Mouse (Mus musculus): Measurements from ENCODE around the gene Sephs1. TPM values are rescaled to one million over a fixed set of nuclear protein-coding genes. Genes with fewer than 3 reads are reported as not detected.

Gene Sephs1
- polyA plus RNA-seq, 1 experiment from 2014 or later: 129 TPM

DNA sequence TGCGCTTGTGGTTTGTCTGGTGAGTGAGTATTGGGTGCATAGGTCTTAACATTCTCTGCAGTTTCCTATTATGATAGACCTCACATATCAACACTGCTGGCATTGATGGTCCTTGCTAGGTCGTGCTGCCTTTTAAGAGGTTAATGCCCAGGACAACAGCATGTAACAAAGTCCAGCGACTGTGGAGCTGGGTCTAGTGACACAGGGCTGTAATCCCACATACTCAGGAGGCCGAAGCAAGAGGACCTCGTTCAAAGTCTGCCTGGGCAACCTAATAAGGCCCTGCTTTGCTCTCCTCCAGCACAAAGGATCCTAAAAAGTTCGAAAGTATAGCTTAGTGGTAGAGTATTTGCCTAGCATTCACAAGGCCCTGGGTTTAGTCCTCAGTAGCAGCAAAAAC lies 28.5 kb downstream of the Sephs1 start:
- ATAC-seq (ENCODE audit: insufficient number of reproducible peaks, insufficient read depth, low FRiP score, low TSS enrichment): no peak

DNA sequence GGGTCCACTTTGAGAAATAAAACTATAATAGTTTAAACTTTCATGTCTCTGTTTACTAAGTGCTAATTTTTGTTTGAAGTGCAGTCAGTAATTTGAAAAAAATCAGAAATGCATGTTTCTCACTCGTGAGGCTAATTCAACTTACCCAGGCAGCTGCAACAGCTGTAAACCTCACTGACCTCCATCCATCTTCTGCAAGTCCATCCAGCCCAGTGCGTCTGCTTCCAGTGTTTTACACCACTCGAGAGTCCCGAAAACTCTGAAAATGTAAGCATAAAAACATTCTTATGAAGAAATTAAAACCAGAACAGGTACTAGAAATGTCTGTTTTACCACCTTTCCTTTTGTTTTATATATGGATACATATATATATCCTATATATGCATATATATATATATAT lies 29.2 kb downstream of the Sephs1 start:
- Histone ChIP-seq H3K36me3 (peaks cover 35% of the 10 kb centered on the region), H3K9me3 (no peaks in the 10 kb centered on the region), H3K27me3 (no peaks in the 10 kb centered on the region), H3K9ac (no peak overlapping the region), H3K4me1 (no peaks in the 10 kb centered on the region), H3K4me2 (replicated peaks) (no peak overlapping the region), H3K27ac (no peak overlapping the region), H3K4me3 (no peak overlapping the region)
- WGBS: 70% methylated on average over 4 of the region's 4 CpGs
- no peak for ATAC-seq (ENCODE audit: insufficient number of reproducible peaks, insufficient read depth, low FRiP score, low TSS enrichment)

More for the DNA sequence above, 28.5 kb downstream of the Sephs1 start:
- peaks cover 41% of the 10 kb centered on the region for H3K36me3 ChIP-seq
- H3K4me2 ChIP-seq (replicated peaks): no peak overlapping the region
- H3K4me1 ChIP-seq: no peaks in the 10 kb centered on the region
- H3K9me3 ChIP-seq: no peaks in the 10 kb centered on the region
- H3K27me3 ChIP-seq: no peaks in the 10 kb centered on the region
- no peak overlapping the region for H3K4me3 ChIP-seq
- WGBS: 73% methylated on average over 6 of the region's 6 CpGs
- no peak overlapping the region for H3K27ac ChIP-seq
- no peak overlapping the region for H3K9ac ChIP-seq

DNA sequence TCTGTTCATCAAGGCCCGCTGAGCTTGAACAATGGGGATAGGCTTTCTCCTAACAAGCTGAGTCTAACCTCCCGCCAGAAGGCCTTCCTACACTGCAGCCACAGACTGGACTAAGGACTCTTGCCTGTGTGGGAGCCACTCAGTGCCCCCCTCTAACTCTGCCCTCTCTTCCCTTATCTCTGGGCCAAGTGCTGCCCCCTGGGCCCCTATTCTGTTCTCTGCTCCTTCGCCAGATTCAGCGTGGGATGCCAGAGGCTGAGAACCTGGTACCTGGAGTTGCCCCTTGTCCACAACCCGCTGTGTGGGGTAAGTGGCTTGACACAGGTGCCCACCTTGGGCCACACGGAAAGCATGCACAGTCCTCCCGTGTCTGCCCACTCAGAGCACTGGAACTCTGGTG lies 32.6 kb downstream of the Sephs1 start:
- H3K4me3 ChIP-seq: no peak overlapping the region
- H3K36me3 ChIP-seq: 0 out of 2 replicates have a peak, but pooled peaks cover 6% of the 10 kb centered on the region
- 73% methylated on average over 7 of the region's 7 CpGs for WGBS
- no peaks in the 10 kb centered on the region for H3K9me3 ChIP-seq
- ATAC-seq (ENCODE audit: insufficient number of reproducible peaks, insufficient read depth, low FRiP score, low TSS enrichment): no peak
- H3K4me1 ChIP-seq: peaks cover 9% of the 10 kb centered on the region
- no peak overlapping the region for H3K4me2 ChIP-seq (replicated peaks)
- H3K27ac ChIP-seq: no peak overlapping the region
- no peaks in the 10 kb centered on the region for H3K27me3 ChIP-seq
- no peak overlapping the region for H3K9ac ChIP-seq

DNA sequence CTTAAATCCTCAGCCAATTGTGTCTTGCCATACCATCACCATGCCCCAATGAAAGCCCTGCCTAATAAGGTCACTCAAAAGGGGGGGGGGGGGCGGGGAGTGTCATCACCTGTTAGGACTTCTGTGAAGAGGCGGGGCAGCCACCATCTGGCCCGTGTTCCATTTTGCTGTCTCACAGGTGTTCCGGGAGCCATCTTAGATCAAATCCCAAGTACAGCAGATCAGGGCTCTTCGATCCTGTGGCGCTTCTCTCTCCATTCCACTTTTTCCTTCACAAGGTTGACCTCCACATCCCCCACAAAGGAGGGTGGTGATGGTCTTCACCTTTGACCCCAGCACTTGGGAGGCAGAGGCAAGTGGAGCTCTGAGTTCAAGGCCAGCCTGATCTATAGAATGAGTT lies 34.7 kb downstream of the Sephs1 start:
- ATAC-seq (ENCODE audit: insufficient number of reproducible peaks, insufficient read depth, low FRiP score, low TSS enrichment): no peak
- Histone ChIP-seq H3K4me1 (peaks cover 12% of the 10 kb centered on the region), H3K36me3 (no peaks in the 10 kb centered on the region), H3K9me3 (no peaks in the 10 kb centered on the region), H3K9ac (no peak overlapping the region), H3K27me3 (no peaks in the 10 kb centered on the region), H3K4me3 (no peak overlapping the region), H3K4me2 (replicated peaks) (no peak overlapping the region), H3K27ac (no peak overlapping the region)
- WGBS: 78% methylated on average over 6 of the region's 6 CpGs

DNA sequence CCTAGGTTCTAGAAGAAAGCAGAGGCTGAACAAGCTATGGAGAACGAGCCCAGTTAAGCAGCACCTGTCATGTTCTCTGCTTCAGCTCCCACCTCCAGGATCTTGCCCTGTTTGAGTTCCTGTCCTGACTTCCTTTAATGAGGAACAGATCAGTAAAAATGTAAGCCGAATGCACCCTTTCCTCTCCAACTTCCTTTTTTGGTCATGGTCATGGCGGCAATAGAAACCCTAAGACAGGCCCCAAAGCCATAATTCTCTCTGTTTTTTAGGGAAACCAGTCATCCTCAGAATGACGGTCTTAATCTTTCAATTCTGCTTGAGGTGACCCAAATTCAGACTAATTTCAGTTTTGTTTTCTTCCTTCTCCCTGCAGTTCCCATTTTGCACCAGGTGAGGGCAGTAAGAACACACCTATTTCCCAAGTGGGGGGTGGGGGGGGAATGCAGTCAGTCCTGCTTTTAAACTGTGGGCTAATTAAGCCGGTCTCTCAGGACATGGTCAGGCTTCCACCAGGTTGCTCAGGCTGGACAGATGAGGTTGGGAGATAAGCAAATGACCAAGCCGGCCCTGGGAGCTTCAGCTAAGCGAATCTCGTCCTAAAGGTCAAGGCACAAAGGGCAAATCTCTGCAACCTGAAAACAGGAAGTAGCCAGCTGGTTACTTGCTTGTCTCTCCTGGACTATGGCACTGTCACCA lies 36.1 kb downstream of the Sephs1 start:
- WGBS: 10% methylated on average over 8 of the region's 8 CpGs
- H3K27ac ChIP-seq: peak overlapping the region; percentile 19; the same call in 1 of the 2 replicates
- no peak overlapping the region for H3K9ac ChIP-seq
- no peak for ATAC-seq (ENCODE audit: insufficient number of reproducible peaks, insufficient read depth, low FRiP score, low TSS enrichment)
- peak overlapping the region; percentile 22; the same call in 1 of the 2 replicates for H3K4me2 ChIP-seq (replicated peaks)
- H3K27me3 ChIP-seq: no peaks in the 10 kb centered on the region
- H3K36me3 ChIP-seq: no peaks in the 10 kb centered on the region
- H3K9me3 ChIP-seq: no peaks in the 10 kb centered on the region
- no peak overlapping the region for H3K4me3 ChIP-seq
- peaks cover 12% of the 10 kb centered on the region for H3K4me1 ChIP-seq

DNA sequence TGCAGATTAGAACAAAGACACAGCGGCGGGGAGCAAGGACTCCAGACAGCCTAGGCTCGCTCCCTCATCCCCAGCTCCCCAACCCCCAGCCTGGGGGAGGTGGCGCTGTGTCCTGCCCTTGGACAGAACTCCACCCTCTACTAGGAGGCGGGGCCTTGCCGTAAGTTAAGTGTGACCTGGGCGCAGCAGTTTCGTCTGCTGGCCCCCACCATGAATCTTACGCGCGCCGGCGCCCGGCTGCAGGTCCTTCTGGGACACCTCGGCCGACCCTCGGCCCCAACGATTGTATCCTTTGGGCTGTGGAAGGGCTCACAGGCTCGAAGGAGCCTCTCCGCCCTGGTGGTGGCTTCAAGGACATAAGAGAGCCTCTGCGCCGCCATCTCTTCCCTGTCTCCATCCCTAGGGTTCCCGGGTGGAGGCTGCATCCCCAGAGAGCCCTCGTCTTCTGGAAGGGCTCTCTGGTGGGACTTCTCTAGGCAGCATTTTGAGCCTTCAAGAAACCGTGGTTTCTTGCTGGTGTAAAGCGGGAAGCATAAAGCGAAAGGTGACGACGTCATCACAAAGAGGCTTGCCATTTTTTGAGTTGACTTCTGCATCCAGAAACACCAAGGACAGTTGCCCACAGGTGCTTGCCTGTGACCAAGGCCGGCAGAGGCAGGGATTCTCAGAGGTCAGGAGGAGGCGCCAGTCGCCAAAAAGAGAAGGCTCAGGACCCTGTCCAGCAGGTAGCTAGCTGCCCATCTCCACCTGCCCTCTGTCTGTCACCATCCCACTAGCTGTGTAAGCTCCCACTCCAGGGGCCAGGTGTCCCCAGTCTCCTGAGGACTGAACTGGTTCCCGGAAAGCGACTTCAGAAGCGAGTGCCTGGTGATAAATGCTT lies 37.7 kb downstream of the Sephs1 start, which contains the start of gene Phyh:
Gene Phyh, plus strand, starts transcription at position 160 of the 880 bp plus-strand sequence.
- peak within 1 kb of the TSS; percentile 62 for H3K4me2 ChIP-seq (replicated peaks)
- WGBS: 5% methylated on average over 35 of the region's 35 CpGs
- ATAC-seq (ENCODE audit: insufficient number of reproducible peaks, insufficient read depth, low FRiP score, low TSS enrichment): peak; percentile 96
- H3K27ac ChIP-seq: peak within 1 kb of the TSS; percentile 51
- no peaks in the 10 kb centered on the region for H3K36me3 ChIP-seq
- H3K27me3 ChIP-seq: no peaks in the 10 kb centered on the region
- peak within 1 kb of the TSS; percentile 46 for H3K4me3 ChIP-seq
- no peaks in the 10 kb centered on the region for H3K9me3 ChIP-seq
- peaks cover 12% of the 10 kb centered on the region for H3K4me1 ChIP-seq
- H3K9ac ChIP-seq: peak within 1 kb of the TSS; percentile 63

DNA sequence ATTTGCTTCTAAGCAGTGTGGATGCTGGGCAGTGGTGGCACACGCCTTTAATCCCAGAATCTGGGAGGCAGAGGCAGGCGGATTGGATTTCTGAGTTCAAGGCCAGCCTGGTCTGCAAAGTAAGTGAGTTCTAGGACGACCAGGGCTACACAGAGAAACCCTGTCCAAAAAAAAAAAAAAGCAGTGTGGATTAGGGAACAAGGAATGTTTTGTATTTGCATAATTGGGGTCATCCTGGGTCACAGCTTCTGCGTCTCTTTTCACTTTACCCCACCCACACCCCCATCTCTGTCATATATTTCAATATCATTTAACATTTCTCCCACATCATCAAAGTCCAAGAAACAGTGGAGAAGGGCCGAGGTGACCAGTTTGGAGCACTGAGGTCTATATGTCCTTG lies 39.7 kb downstream of the Sephs1 start:
- 47% methylated on average over 5 of the region's 5 CpGs for WGBS
- H3K4me1 ChIP-seq: peaks cover 12% of the 10 kb centered on the region
- H3K9ac ChIP-seq: no peak overlapping the region
- no peaks in the 10 kb centered on the region for H3K9me3 ChIP-seq
- peaks cover 4% of the 10 kb centered on the region; the same call in 1 of the 2 replicates for H3K36me3 ChIP-seq
- H3K27me3 ChIP-seq: no peaks in the 10 kb centered on the region
- H3K4me3 ChIP-seq: no peak overlapping the region
- H3K4me2 ChIP-seq (replicated peaks): no peak overlapping the region
- no peak for ATAC-seq (ENCODE audit: insufficient number of reproducible peaks, insufficient read depth, low FRiP score, low TSS enrichment)
- no peak overlapping the region for H3K27ac ChIP-seq

DNA sequence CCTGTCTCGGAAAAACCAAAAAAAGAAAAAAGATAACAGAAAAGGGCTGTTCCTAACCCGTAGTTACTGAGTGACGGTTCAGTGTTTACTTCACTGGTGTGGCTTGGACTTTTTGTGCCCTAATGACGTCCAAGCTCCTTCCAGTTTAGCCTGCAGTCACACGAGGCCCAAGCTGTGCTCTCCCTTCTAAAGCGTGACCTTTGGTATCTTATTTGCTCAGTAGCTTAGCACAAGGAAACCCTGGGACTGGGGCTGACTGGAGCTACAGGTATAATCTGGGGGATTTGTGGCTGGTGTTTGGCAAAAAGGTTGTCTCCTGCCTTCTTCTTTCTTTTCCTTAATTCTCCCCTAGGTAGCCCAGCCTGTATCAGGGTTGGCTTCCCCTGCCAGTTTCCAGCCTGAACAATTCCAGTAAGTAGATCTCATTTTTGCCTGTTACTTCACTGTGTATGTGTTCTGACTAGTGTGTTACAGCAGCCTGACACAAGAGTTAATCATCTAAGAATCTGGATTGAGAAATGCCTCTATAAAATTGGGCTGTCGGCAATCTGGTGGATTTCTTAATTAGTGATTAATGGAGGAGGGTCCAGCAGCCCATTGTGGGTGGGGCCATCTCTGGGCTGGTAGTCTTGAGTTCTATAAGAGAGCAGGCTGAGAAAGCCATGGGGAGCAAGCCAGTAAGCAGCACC lies 41.3 kb downstream of the Sephs1 start:
- peaks cover 4% of the 10 kb centered on the region; the same call in 1 of the 2 replicates for H3K4me1 ChIP-seq

DNA sequence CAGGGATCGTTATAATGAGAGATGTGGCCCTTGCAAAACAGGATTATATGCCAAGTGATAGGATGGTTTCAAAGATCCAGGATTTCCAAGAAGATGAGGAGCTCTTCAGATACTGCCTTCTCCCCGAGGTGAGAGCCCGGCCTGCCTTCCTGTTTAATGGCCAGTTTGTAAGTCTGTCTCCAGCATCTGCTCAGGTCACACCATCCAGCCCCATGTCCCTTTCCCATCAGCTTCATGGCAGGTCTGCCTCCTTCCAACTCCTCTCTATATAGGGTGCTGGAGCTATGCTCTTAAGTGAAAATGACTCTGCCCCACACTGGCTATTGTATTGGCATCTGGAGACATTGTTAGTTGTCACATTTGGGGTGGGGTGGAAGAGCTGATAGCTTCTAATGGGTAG lies 46.0 kb downstream of the Sephs1 start:
- ATAC-seq (ENCODE audit: insufficient number of reproducible peaks, insufficient read depth, low FRiP score, low TSS enrichment): no peak
- H3K27me3 ChIP-seq: no peaks in the 10 kb centered on the region
- H3K9me3 ChIP-seq: no peaks in the 10 kb centered on the region
- 83% methylated on average over 3 of the region's 3 CpGs for WGBS
- H3K4me3 ChIP-seq: no peak overlapping the region
- no peak overlapping the region for H3K9ac ChIP-seq
- H3K36me3 ChIP-seq: peaks cover 19% of the 10 kb centered on the region
- no peak overlapping the region for H3K27ac ChIP-seq
- no peaks in the 10 kb centered on the region for H3K4me1 ChIP-seq
- H3K4me2 ChIP-seq (replicated peaks): no peak overlapping the region

More for the DNA sequence above, 41.3 kb downstream of the Sephs1 start:
- 57% methylated on average over 7 of the region's 7 CpGs for WGBS
- no peak for ATAC-seq (ENCODE audit: insufficient number of reproducible peaks, insufficient read depth, low FRiP score, low TSS enrichment)
- Histone ChIP-seq H3K27ac (no peak overlapping the region), H3K27me3 (no peaks in the 10 kb centered on the region), H3K9ac (no peak overlapping the region), H3K4me2 (replicated peaks) (no peak overlapping the region), H3K9me3 (no peaks in the 10 kb centered on the region), H3K36me3 (peaks cover 13% of the 10 kb centered on the region; the same call in 1 of the 2 replicates), H3K4me3 (no peak overlapping the region)

DNA sequence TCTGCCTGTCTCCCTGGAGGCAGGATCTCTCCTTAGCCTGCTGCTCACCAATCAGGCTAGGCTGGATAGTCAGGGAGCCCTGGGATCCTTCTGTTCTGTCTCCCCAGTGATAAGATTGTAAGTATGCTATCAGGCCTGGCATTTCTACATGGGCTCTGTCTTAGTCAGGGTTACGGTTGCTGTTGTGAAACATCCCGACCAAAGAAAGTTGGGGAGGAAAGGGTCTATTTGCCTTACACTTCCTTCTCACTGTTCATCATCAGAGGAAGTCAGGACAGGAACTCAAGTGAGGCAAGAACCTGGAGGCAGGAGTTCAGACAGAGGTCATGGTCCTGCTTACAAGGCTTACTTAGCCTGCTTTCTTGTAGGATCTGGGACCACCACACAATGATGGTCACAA lies 47.9 kb downstream of the Sephs1 start:
- Histone ChIP-seq H3K9ac (no peak overlapping the region), H3K27me3 (no peaks in the 10 kb centered on the region), H3K36me3 (peaks cover 21% of the 10 kb centered on the region), H3K4me3 (no peak overlapping the region), H3K4me1 (no peaks in the 10 kb centered on the region), H3K27ac (no peak overlapping the region), H3K9me3 (no peaks in the 10 kb centered on the region), H3K4me2 (replicated peaks) (no peak overlapping the region)
- ATAC-seq (ENCODE audit: insufficient number of reproducible peaks, insufficient read depth, low FRiP score, low TSS enrichment): no peak
- 86% methylated on average over 2 of the region's 2 CpGs for WGBS

DNA sequence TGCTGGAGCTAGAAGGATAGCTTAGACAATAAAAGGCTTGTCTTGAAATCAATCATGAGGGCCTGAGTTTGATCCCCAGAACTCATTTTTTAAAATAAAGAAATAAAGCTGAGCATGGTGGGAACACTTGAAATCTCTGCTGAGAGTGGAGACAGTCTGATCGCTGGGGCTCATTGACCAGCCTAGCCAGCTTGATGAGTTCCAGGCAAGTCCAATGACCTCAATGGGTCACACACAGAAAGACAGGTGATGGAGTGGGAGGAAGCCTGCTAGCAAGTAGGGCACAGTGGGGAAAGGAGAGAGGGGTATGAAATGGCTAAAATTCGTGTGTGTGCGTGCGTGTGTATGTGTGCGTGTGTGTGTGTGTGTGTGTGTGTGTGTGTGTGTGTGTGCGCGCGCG lies 53.2 kb downstream of the Sephs1 start:
- no peaks in the 10 kb centered on the region for H3K27me3 ChIP-seq
- H3K27ac ChIP-seq: no peak overlapping the region
- no peak overlapping the region for H3K4me2 ChIP-seq (replicated peaks)
- no peak for ATAC-seq (ENCODE audit: insufficient number of reproducible peaks, insufficient read depth, low FRiP score, low TSS enrichment)
- 90% methylated on average over 9 of the region's 9 CpGs for WGBS
- H3K4me3 ChIP-seq: no peak overlapping the region
- H3K36me3 ChIP-seq: peaks cover 21% of the 10 kb centered on the region
- no peaks in the 10 kb centered on the region for H3K4me1 ChIP-seq
- H3K9ac ChIP-seq: no peak overlapping the region
- H3K9me3 ChIP-seq: no peaks in the 10 kb centered on the region

All from embryonic facial prominence, embryonic 12.5 days (tissue).